Mouse (Mus musculus) 3134 (cell line): ENCODE data around the gene Olfr1513.
"Not testable (repeated sequence)": the region's sequence is repeated elsewhere in the genome, so short reads cannot be mapped to it uniquely, and the experiment has no call there.

Experiments
- DNase-seq: peaks from one replicate; pipeline ENCODE4 v3.0.0-alpha.2; 2011; ENCODE audit warnings: low spot score; ENCODE audit not compliant: insufficient read length; ENCODE audit errors: extremely low read depth

The Olfr1513 gene

DNA sequence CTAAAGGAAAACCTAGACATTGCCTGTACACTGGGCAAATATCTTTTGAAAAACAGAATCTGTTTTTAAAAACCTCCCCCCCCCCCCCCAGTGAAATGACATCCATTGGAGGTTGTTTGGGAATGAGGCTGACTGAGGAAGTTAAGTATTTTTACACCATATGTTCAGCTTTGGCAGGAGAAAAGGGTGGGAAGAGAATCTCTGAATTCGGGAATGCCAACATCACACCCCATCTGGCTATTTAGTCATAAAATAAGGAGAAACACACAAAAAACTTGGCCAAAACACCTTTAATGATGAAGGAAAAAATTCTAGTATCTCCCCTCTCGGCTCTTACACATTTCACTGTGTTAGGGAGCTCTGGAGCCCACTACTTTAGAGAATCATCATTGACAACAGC lies 45.3 kb downstream of the Olfr1513 start:
- DNase-seq = no peak

DNA sequence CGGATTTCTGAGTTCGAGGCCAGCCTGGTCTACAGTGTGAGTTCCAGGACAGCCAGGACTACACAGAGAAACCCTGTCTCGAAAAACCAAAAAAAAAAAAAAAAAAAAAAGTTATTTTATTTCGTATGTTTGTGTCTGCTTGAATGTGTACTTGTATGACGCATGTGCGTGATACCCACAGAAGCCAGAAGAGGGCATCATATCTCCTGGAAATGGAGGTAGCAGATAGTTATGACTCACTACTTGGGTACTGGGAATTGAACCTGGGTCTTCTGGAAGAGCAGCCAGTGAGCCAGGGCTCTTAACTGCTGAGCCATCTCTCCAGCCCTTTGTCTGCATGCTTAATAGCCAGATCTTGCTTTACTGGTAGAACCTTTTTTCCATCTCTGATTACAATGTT lies 45.9 kb downstream of the Olfr1513 start:
- DNase-seq = not testable (repeated sequence)

DNA sequence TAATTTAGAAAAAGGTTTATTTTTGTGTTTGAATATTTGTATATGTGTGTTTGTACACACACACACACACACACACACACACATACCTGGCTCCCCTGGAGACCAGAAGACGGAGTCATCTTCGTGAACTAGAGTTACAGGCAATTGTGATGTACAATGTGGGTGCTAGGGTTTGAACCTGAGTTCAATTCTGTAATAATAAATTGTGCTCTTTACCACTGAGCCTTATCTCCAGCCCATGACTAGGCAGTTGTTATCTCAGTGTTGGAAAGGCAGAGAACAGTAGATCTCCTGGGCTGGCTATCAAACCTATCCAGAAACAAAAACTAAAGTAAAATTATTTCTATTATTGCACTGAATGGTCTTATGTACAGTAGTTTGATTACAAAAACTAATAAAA lies 50.1 kb downstream of the Olfr1513 start:
- DNase-seq = no peak

DNA sequence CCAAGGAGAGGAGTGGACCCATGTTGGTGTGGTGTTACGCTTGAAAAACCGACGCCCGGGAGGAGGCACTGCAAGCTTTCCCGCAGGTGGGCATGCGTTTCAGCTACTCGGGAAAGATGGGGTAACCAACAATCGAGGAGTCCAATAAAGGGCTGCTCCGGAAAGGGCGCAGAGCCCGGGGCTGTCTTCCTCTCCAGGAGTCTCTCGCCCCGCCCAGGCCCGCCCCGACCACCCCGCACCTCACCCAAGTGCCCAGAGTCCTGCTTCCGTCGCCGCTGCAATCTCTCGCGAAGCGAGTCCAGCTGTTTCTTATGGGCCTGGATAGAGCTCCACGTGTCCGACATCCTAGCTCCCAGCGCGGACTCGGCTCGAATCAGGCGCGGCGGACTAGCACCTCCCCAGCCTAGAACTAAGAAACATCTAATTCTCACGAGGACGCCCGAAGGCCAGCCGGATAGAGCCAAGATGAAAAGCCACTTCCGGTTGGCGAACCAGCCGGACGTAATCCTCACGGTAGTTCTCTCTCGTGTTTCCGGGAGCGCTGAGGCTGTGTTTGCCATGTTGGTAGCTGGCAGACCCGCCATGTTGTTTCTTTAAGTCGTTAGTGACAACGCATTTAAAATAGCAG lies 51.5 kb downstream of the Olfr1513 start, which contains the start of gene Mettl3:
TSS of gene Mettl3 (minus strand) at position 485 of the 628 bp plus-strand sequence.
- peak; percentile 93 for DNase-seq

DNA sequence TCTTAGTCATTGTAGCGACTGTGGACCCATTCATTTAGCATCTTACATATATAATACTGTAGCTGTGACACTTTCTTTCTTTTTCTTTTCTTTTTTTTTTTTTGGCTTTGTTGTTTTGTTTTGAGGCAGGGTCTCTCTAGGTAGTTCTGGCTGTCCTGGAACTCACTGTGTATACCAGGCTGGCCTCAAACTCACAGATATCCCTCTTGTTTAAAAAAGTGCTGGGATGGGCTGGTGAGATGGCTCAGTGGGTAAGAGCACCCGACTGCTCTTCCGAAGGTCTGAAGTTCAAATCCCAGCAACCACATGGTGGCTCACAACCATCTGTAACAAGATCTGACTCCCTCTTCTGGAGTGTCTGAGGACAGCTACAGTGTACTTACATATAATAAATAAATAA lies 52.7 kb downstream of the Olfr1513 start:
- not testable (repeated sequence) for DNase-seq
